Comparison of ENCODE assay signal across 9 mouse cellular contexts in the genomic region with DNA sequence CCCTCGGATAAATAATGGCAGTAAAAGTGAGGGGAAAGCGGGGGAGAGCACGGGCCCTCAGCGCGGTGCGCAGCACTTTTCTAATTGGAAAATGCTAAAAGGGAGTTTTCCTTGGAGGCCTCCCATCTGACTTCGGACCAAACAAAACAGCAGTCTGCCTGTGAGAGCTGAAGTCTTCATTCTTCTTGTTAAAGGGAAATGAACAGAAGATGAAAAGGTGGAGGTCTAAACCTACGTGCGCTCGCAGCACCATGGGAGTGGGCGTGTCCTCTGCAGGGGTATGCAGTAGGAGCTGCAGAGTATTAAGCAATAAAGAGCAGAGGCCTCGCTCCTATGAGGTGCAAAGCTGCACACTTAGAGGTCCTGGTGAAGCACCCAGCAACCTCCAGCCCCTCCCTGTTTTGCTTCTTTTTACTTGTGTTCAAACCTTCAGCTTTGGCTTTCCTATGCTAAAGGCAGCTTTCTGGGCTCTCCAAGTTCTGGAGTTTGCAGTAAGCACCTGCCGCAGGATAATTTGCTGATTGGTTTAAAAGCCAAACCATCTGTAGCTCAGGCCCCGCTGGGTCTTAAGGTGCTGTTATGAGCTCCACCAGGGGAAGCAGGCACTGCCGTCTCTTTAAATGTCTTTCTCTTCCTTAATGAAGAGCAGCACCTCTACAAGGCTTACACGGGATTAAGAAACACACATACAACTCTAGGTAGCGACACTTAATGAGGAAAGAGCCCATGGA.
DNase-seq lines count a peak whose midpoint lies in the region; ATAC-seq and TF ChIP-seq lines count a peak whose summit lies in the region.
"Had no signal": no experiment of that assay in that cellular context is flagged by ENCODE, and none has a peak within 500 bp of the region (broad histone marks: within the 10 kb centered on the region; RNA-seq: fewer than 3 reads in every experiment).

No protein-coding gene starts in this region.

- no peak overlapping the region for H3K9ac ChIP-seq in intestine, postnatal 0 days (ENCODE audit: low read depth, low read length)
- no peak overlapping the region for H3K9ac ChIP-seq in lung, embryonic 15.5 days
- no peak overlapping the region for H3K9ac ChIP-seq in stomach, embryonic 14.5 days (replicated peaks; ENCODE audit: low read depth, low read length)

- no peak for ATAC-seq in intestine, postnatal 0 days
- no peak for ATAC-seq in lung, embryonic 15.5 days (ENCODE audit: borderline replicate concordance, extremely low read depth, low FRiP score, low TSS enrichment)
- peak; percentile 69 for ATAC-seq in stomach, embryonic 14.5 days (ENCODE audit: insufficient number of reproducible peaks, insufficient read depth, low FRiP score, low read depth)

- 0 out of 2 replicates have a peak, but pooled peaks cover 3% of the 10 kb centered on the region for H3K4me1 ChIP-seq in intestine, postnatal 0 days (replicated peaks; ENCODE audit: control insufficient read depth, insufficient read depth, low read length)
- peaks cover 14% of the 10 kb centered on the region for H3K4me1 ChIP-seq in lung, embryonic 15.5 days
- H3K4me1 ChIP-seq in stomach, embryonic 14.5 days (ENCODE audit: control insufficient read depth, insufficient read depth, low read length), result peaks cover 6% of the 10 kb centered on the region; the same call in 1 of the 2 replicates

- no peaks in the 10 kb centered on the region for H3K9me3 ChIP-seq in intestine, postnatal 0 days (ENCODE audit: control insufficient read depth)
- no peaks in the 10 kb centered on the region for H3K9me3 ChIP-seq in lung, embryonic 15.5 days
- H3K9me3 ChIP-seq in stomach, embryonic 14.5 days (ENCODE audit: control insufficient read depth, low read depth, low read length), result no peaks in the 10 kb centered on the region

- H3K36me3 ChIP-seq in intestine, postnatal 0 days (ENCODE audit: control insufficient read depth, insufficient read depth), result no peaks in the 10 kb centered on the region
- H3K36me3 ChIP-seq in lung, embryonic 15.5 days, result no peaks in the 10 kb centered on the region
- H3K36me3 ChIP-seq in stomach, embryonic 14.5 days (ENCODE audit: control insufficient read depth, insufficient read depth, low read length), result no peaks in the 10 kb centered on the region

- TF ChIP-seq CTCF in intestine, postnatal 0 days (IDR thresholded peaks at IDR 0.05; ENCODE audit: low read depth), result no peak

- no peak overlapping the region for H3K27ac ChIP-seq in intestine, postnatal 0 days (ENCODE audit: low read depth, low read length)
- peak overlapping the region; percentile 41 for H3K27ac ChIP-seq in lung, embryonic 15.5 days
- H3K27ac ChIP-seq in stomach, embryonic 14.5 days (ENCODE audit: low read length), result no peak overlapping the region
- H3K27ac ChIP-seq: macrophage had no signal

- H3K4me3 ChIP-seq in intestine, postnatal 0 days (ENCODE audit: low read depth, low read length), result no peak overlapping the region
- peak overlapping the region; percentile 14; the same call in 1 of the 2 replicates for H3K4me3 ChIP-seq in lung, embryonic 15.5 days
- 0 out of 2 replicates have a peak overlapping the region, but pooled peaks have one; percentile 0 for H3K4me3 ChIP-seq in stomach, embryonic 14.5 days (ENCODE audit: low read depth, low read length)

- peak; percentile 38 to 47 for DNase-seq in right cerebral cortex, postnatal 10 days (ENCODE audit: low spot score in 2 of 2)
- DNase-seq in right cerebral cortex, adult 18-20 months, result no peak
- DNase-seq in gastrocnemius, postnatal 14 days, result peak; percentile 28
- no peak for DNase-seq in cerebellum, adult 9-10 months
- DNase-seq in left cerebral cortex, adult 9 months (ENCODE audit: low spot score in 2 of 2), result no peak

- H3K27me3 ChIP-seq in intestine, postnatal 0 days (replicated peaks; ENCODE audit: control insufficient read depth, insufficient read depth, low read length), result no peaks in the 10 kb centered on the region
- H3K27me3 ChIP-seq in lung, embryonic 15.5 days, result 0 out of 2 replicates have a peak, but pooled peaks cover 5% of the 10 kb centered on the region
- no peaks in the 10 kb centered on the region for H3K27me3 ChIP-seq in stomach, embryonic 14.5 days (ENCODE audit: control insufficient read depth, insufficient read depth, low read length)

- intact Hi-C loops in gastrocnemius, postnatal 14 days (cut with DNase I; ENCODE audit: low total_unique reads), result no loop called here

- 42% methylated on average over 17 of the region's 17 CpGs for WGBS in intestine, postnatal 0 days
- WGBS in lung, embryonic 15.5 days, result 35% methylated on average over 17 of the region's 17 CpGs
- WGBS in stomach, embryonic 14.5 days, result 27% methylated on average over 17 of the region's 17 CpGs

- peak overlapping the region; percentile 3 for H3K4me2 ChIP-seq in intestine, postnatal 0 days (replicated peaks; ENCODE audit: low read depth)
- H3K4me2 ChIP-seq in lung, embryonic 15.5 days, result peak overlapping the region; percentile 46
- H3K4me2 ChIP-seq in stomach, embryonic 14.5 days (replicated peaks; ENCODE audit: low read depth, low read length), result peak overlapping the region; percentile 24

Comparison
In these comparisons a context has a peak if more than half of its experiments do, and no peak if none do; other contexts are left out.
1. DNase-seq: peak in right cerebral cortex, postnatal 10 days (2 of 2) and gastrocnemius, postnatal 14 days (single experiment); none in right cerebral cortex, adult 18-20 months (single experiment), cerebellum, adult 9-10 months (single experiment) and left cerebral cortex, adult 9 months (0 of 2).
2. Peak in every context shown above with its lines, with median percentiles within 50 percentile points of each other: H3K4me2 ChIP-seq.